Mouse (Mus musculus) central nervous system, embryonic 11.5 days (tissue): ENCODE results near the gene Bahd1. TPM values are rescaled to one million over a fixed set of nuclear protein-coding genes. Genes with fewer than 3 reads are reported as not detected.

Experiments used
- polyA plus RNA-seq: library from polyadenylated mRNA; depleted of rRNA; stranded (reverse); fragments of >200 nt; gene quantifications from 2 replicates; pipeline ENCODE4 v1.2.3, GENCODE M21; 2012; rRNA removed

Bahd1 gene
- polyA plus RNA-seq, result 12.5 and 17.4 TPM in 2 replicates

GRCm38 (mm10) chr2:118899981-118900825, at the start of gene Bahd1:
Gene Bahd1 (plus strand): TSS chr2:118900377.

GRCm38 (mm10) chr2:118861454-118862339, 38.5 kb upstream of the Bahd1 start, which contains the start of gene Ivd:
Gene Ivd (plus strand): TSS chr2:118861954.

GRCm38 (mm10) chr2:118926361-118926997, 26.3 kb downstream of the Bahd1 start, which contains the start of gene Chst14:
Gene Chst14 (plus strand): TSS chr2:118926496.

Other genes with a start within 250 kb of the Bahd1 start
- 1.4 TPM in 2 replicates for gene Pak6, start 237.1 kb upstream of the Bahd1 start, polyA plus RNA-seq
- gene Ankrd63, start 196.4 kb upstream of the Bahd1 start, polyA plus RNA-seq, result 0.05 TPM in 1 of 2 replicates, not detected in the other
- gene Plcb2, start 171.9 kb upstream of the Bahd1 start, polyA plus RNA-seq, result 1.4 and 1.9 TPM in 2 replicates
- 10.9 and 11.3 TPM in 2 replicates for gene Inafm2, start 154.6 kb upstream of the Bahd1 start, polyA plus RNA-seq
- 2.1 TPM in 2 replicates for gene Ccdc9b, start 137.7 kb upstream of the Bahd1 start, polyA plus RNA-seq
- gene Phgr1, start 127.6 kb upstream of the Bahd1 start, polyA plus RNA-seq, result 0.14 TPM in 1 of 2 replicates, not detected in the other
- 10.1 and 11.3 TPM in 2 replicates for gene Disp2, start 120.7 kb upstream of the Bahd1 start, polyA plus RNA-seq
- gene Knstrn, start 86.4 kb upstream of the Bahd1 start, polyA plus RNA-seq, result 124 and 196 TPM in 2 replicates
- gene Ivd, start 38.4 kb upstream of the Bahd1 start, polyA plus RNA-seq, result 72.0 and 85.7 TPM in 2 replicates
- gene Chst14, start 26.1 kb downstream of the Bahd1 start, polyA plus RNA-seq, result 13.0 and 24.4 TPM in 2 replicates
- 15.2 and 18.8 TPM in 2 replicates for gene Ccdc32, start 129.0 kb downstream of the Bahd1 start, polyA plus RNA-seq
- gene Rpusd2, start 134.4 kb downstream of the Bahd1 start, polyA plus RNA-seq, result 9.2 and 10.1 TPM in 2 replicates
- gene Knl1, start 146.7 kb downstream of the Bahd1 start, polyA plus RNA-seq, result 10.9 and 14.5 TPM in 2 replicates
- gene Rad51, start 212.4 kb downstream of the Bahd1 start, polyA plus RNA-seq, result 52.8 and 53.0 TPM in 2 replicates